Mouse (Mus musculus) forebrain, embryonic 13.5 days (tissue): ENCODE results near the gene Mapkap1. TPM values are rescaled to one million over a fixed set of nuclear protein-coding genes. Genes with fewer than 3 reads are reported as not detected.
A peak's percentile ranks its signal among the peaks of the same experiment; 100 is the strongest.

Experiments
- ATAC-seq: fragments of 200-750 bp; cut with Nextera tagmentation; 2 replicates; pipeline ENCODE4 v1.8.0; 2017
- H3K27ac ChIP-seq: fragments of 300-500 bp; sonication (generic); 2 replicates; pipeline ENCODE4 v1.5.1; 2015; ENCODE audit warnings: inconsistent platforms, mild to moderate bottlenecking, moderate library complexity
- H3K27me3 ChIP-seq: fragments of 300-500 bp; sonication (generic); 2 replicates; pipeline ENCODE4 v1.6.1; 2015; ENCODE audit warnings: mild to moderate bottlenecking, inconsistent platforms
- H3K36me3 ChIP-seq: fragments of 300-500 bp; sonication (generic); 2 replicates; pipeline ENCODE4 v1.6.1; 2015; ENCODE audit warnings: mild to moderate bottlenecking, inconsistent platforms; ENCODE audit not compliant: poor library complexity, severe bottlenecking
- H3K4me1 ChIP-seq: fragments of 300-500 bp; sonication (generic); 2 replicates; pipeline ENCODE4 v1.6.1; 2015; ENCODE audit warnings: inconsistent platforms
- H3K4me2 ChIP-seq: fragments of 300-500 bp; sonication (generic); 2 replicates; pipeline ENCODE4 v1.6.1; 2015; ENCODE audit warnings: inconsistent platforms, mild to moderate bottlenecking, moderate library complexity
- H3K4me3 ChIP-seq: fragments of 300-500 bp; sonication (generic); 2 replicates; pipeline ENCODE4 v1.5.1; 2015; ENCODE audit warnings: mild to moderate bottlenecking, inconsistent platforms
- H3K9ac ChIP-seq: fragments of 300-500 bp; sonication (generic); 2 replicates; pipeline ENCODE4 v1.6.1; 2015; ENCODE audit warnings: mild to moderate bottlenecking, inconsistent platforms
- H3K9me3 ChIP-seq: fragments of 300-500 bp; sonication (generic); replicated peaks from 2 replicates; pipeline ENCODE4 v1.6.1; 2016; ENCODE audit warnings: inconsistent platforms
- WGBS: fragments of 180-500 bp; shearing (Covaris S2); methylation state at CpG from one replicate; pipeline ENCODE4 v1.1.7; 2015; 5-methylcytosine and 5-hydroxymethylcytosine counted together
- polyA plus RNA-seq: library from polyadenylated mRNA; unstranded; fragments of >200 nt; fragmentation: Nextera tagmentation; extraction: Ambion mirVana; gene quantifications from 2 replicates; pipeline ENCODE4 v1.2.1, GENCODE M21; 2015

The Mapkap1 gene
- polyA plus RNA-seq, 1 experiment from 2014 or later: 97.8 TPM

GRCm38 (mm10) chr2:34537356-34537755 is 130.8 kb downstream of the Mapkap1 start:
- H3K9me3 ChIP-seq: no peaks in the 10 kb centered on the region
- H3K27ac ChIP-seq: no peak overlapping the region
- no peak for ATAC-seq
- no peak overlapping the region for H3K4me3 ChIP-seq
- no peaks in the 10 kb centered on the region for H3K27me3 ChIP-seq
- H3K36me3 ChIP-seq: no peaks in the 10 kb centered on the region
- H3K4me1 ChIP-seq: peaks cover 24% of the 10 kb centered on the region
- no peak overlapping the region for H3K9ac ChIP-seq
- WGBS: 85% methylated on average over 3 of the region's 3 CpGs
- no peak overlapping the region for H3K4me2 ChIP-seq

- no peak for ATAC-seq
- no peak overlapping the region for H3K4me3 ChIP-seq
- peaks cover 29% of the 10 kb centered on the region for H3K4me1 ChIP-seq
- no peaks in the 10 kb centered on the region for H3K9me3 ChIP-seq
- H3K9ac ChIP-seq: no peak overlapping the region
- no peaks in the 10 kb centered on the region for H3K36me3 ChIP-seq
- H3K27me3 ChIP-seq: no peaks in the 10 kb centered on the region
- H3K27ac ChIP-seq: no peak overlapping the region
- H3K4me2 ChIP-seq: no peak overlapping the region
- 40% methylated on average over 7 of the region's 7 CpGs for WGBS
Observed at GRCm38 (mm10) chr2:34543581-34543980, 137.0 kb downstream of the Mapkap1 start.

GRCm38 (mm10) chr2:34544021-34544420 is 137.4 kb downstream of the Mapkap1 start:
- no peaks in the 10 kb centered on the region for H3K36me3 ChIP-seq
- H3K27ac ChIP-seq: no peak overlapping the region
- peaks cover 29% of the 10 kb centered on the region for H3K4me1 ChIP-seq
- H3K9ac ChIP-seq: no peak overlapping the region
- no peak for ATAC-seq
- 12% methylated on average over 3 of the region's 3 CpGs for WGBS
- no peak overlapping the region for H3K4me2 ChIP-seq
- H3K9me3 ChIP-seq: no peaks in the 10 kb centered on the region
- H3K4me3 ChIP-seq: no peak overlapping the region
- no peaks in the 10 kb centered on the region for H3K27me3 ChIP-seq

- Histone ChIP-seq H3K9ac (no peak overlapping the region), H3K36me3 (no peaks in the 10 kb centered on the region), H3K27me3 (no peaks in the 10 kb centered on the region), H3K9me3 (no peaks in the 10 kb centered on the region), H3K4me1 (peaks cover 29% of the 10 kb centered on the region), H3K27ac (no peak overlapping the region), H3K4me2 (no peak overlapping the region), H3K4me3 (no peak overlapping the region)
- ATAC-seq: no peak
- 92% methylated on average over 13 of the region's 13 CpGs for WGBS
Observed at GRCm38 (mm10) chr2:34544646-34545395, 138.2 kb downstream of the Mapkap1 start.

GRCm38 (mm10) chr2:34546176-34546677 is 139.7 kb downstream of the Mapkap1 start:
- Histone ChIP-seq H3K27me3 (no peaks in the 10 kb centered on the region), H3K4me1 (peaks cover 29% of the 10 kb centered on the region), H3K4me3 (no peak overlapping the region), H3K36me3 (no peaks in the 10 kb centered on the region), H3K4me2 (no peak overlapping the region), H3K9me3 (no peaks in the 10 kb centered on the region), H3K27ac (0 out of 2 replicates have a peak overlapping the region, but pooled peaks have one; percentile 14), H3K9ac (no peak overlapping the region)
- WGBS: 71% methylated on average over 3 of the region's 3 CpGs
- ATAC-seq: peak; percentile 81; the same call in 1 of the 2 replicates

- ATAC-seq: no peak
- Histone ChIP-seq H3K9me3 (no peaks in the 10 kb centered on the region), H3K4me2 (no peak overlapping the region), H3K4me1 (peaks cover 29% of the 10 kb centered on the region), H3K27me3 (no peaks in the 10 kb centered on the region), H3K9ac (no peak overlapping the region), H3K27ac (no peak overlapping the region), H3K4me3 (no peak overlapping the region), H3K36me3 (no peaks in the 10 kb centered on the region)
- 92% methylated on average over 4 of the region's 4 CpGs for WGBS
Observed at GRCm38 (mm10) chr2:34547516-34547915, 140.9 kb downstream of the Mapkap1 start.

GRCm38 (mm10) chr2:34548961-34549360 is 142.4 kb downstream of the Mapkap1 start:
- 94% methylated on average over 5 of the region's 5 CpGs for WGBS
- no peak overlapping the region for H3K4me2 ChIP-seq
- no peaks in the 10 kb centered on the region for H3K27me3 ChIP-seq
- no peak for ATAC-seq
- no peak overlapping the region for H3K4me3 ChIP-seq
- H3K4me1 ChIP-seq: peaks cover 21% of the 10 kb centered on the region
- no peaks in the 10 kb centered on the region for H3K9me3 ChIP-seq
- H3K27ac ChIP-seq: no peak overlapping the region
- H3K9ac ChIP-seq: no peak overlapping the region
- H3K36me3 ChIP-seq: no peaks in the 10 kb centered on the region

GRCm38 (mm10) chr2:34549469-34549868 is 142.9 kb downstream of the Mapkap1 start:
- Histone ChIP-seq H3K27me3 (no peaks in the 10 kb centered on the region), H3K27ac (no peak overlapping the region), H3K9ac (no peak overlapping the region), H3K4me3 (no peak overlapping the region), H3K9me3 (no peaks in the 10 kb centered on the region), H3K4me1 (peaks cover 18% of the 10 kb centered on the region), H3K36me3 (no peaks in the 10 kb centered on the region), H3K4me2 (no peak overlapping the region)
- no peak for ATAC-seq
- 65% methylated on average over 7 of the region's 7 CpGs for WGBS

GRCm38 (mm10) chr2:34552772-34553171 is 146.2 kb downstream of the Mapkap1 start:
- H3K27me3 ChIP-seq: no peaks in the 10 kb centered on the region
- H3K4me1 ChIP-seq: no peaks in the 10 kb centered on the region
- ATAC-seq: no peak
- H3K9me3 ChIP-seq: no peaks in the 10 kb centered on the region
- H3K4me2 ChIP-seq: no peak overlapping the region
- H3K36me3 ChIP-seq: no peaks in the 10 kb centered on the region
- H3K4me3 ChIP-seq: no peak overlapping the region
- H3K9ac ChIP-seq: no peak overlapping the region
- WGBS: 80% methylated on average over 2 of the region's 2 CpGs
- H3K27ac ChIP-seq: no peak overlapping the region

GRCm38 (mm10) chr2:34553580-34554231 is 147.1 kb downstream of the Mapkap1 start:
- Histone ChIP-seq H3K9me3 (no peaks in the 10 kb centered on the region), H3K9ac (no peak overlapping the region), H3K4me1 (no peaks in the 10 kb centered on the region), H3K27ac (no peak overlapping the region), H3K4me3 (no peak overlapping the region), H3K27me3 (no peaks in the 10 kb centered on the region), H3K36me3 (no peaks in the 10 kb centered on the region), H3K4me2 (no peak overlapping the region)
- ATAC-seq: no peak
- WGBS: 91% methylated on average over 6 of the region's 6 CpGs

GRCm38 (mm10) chr2:34560146-34560545 is 153.6 kb downstream of the Mapkap1 start:
- H3K9ac ChIP-seq: no peak overlapping the region
- 93% methylated on average over 5 of the region's 5 CpGs for WGBS
- H3K4me1 ChIP-seq: 0 out of 2 replicates have a peak, but pooled peaks cover 4% of the 10 kb centered on the region
- H3K9me3 ChIP-seq: no peaks in the 10 kb centered on the region
- H3K27me3 ChIP-seq: no peaks in the 10 kb centered on the region
- H3K4me2 ChIP-seq: no peak overlapping the region
- no peak overlapping the region for H3K27ac ChIP-seq
- no peak overlapping the region for H3K4me3 ChIP-seq
- peaks cover 6% of the 10 kb centered on the region; the same call in 1 of the 2 replicates for H3K36me3 ChIP-seq
- ATAC-seq: no peak

- H3K36me3 ChIP-seq: peaks cover 6% of the 10 kb centered on the region; the same call in 1 of the 2 replicates
- H3K9me3 ChIP-seq: no peaks in the 10 kb centered on the region
- H3K4me1 ChIP-seq: peaks cover 9% of the 10 kb centered on the region; the same call in 1 of the 2 replicates
- H3K4me2 ChIP-seq: no peak overlapping the region
- H3K27me3 ChIP-seq: peaks cover 9% of the 10 kb centered on the region
- 76% methylated on average over 12 of the region's 12 CpGs for WGBS
- no peak for ATAC-seq
- no peak overlapping the region for H3K4me3 ChIP-seq
- no peak overlapping the region for H3K9ac ChIP-seq
- no peak overlapping the region for H3K27ac ChIP-seq
Observed at GRCm38 (mm10) chr2:34563089-34563694, 156.6 kb downstream of the Mapkap1 start.
